Mouse (Mus musculus): Measurements from ENCODE around the gene Eif3k. TPM values are rescaled to one million over a fixed set of nuclear protein-coding genes. Genes with fewer than 3 reads are reported as not detected.
"Not testable (repeated sequence)": the region's sequence is repeated elsewhere in the genome, so short reads cannot be mapped to it uniquely, and the experiment has no call there.

The Eif3k gene
- polyA plus RNA-seq, 1 experiment: 17.8 TPM

GRCm38 (mm10) chr7:28977556-28977955, 4.1 kb downstream of the Eif3k start:
- Histone ChIP-seq H3K36me3 (ENCODE audit: control insufficient read depth) (peaks cover 70% of the 10 kb centered on the region), H3K9me3 (ENCODE audit: control insufficient read depth, low read length) (no peaks in the 10 kb centered on the region), H3K4me3 (replicated peaks) (no peak overlapping the region), H3K4me1 (ENCODE audit: control insufficient read depth) (peaks cover 34% of the 10 kb centered on the region), H3K27me3 (ENCODE audit: control insufficient read depth) (no peaks in the 10 kb centered on the region)
- TF ChIP-seq GATA1 (IDR thresholded peaks at IDR 0.05; ENCODE audit: low read length) (no peak), TAL1 (IDR thresholded peaks at IDR 0.05; ENCODE audit: low read length) (no peak)

GRCm38 (mm10) chr7:28973025-28973424, 8.6 kb downstream of the Eif3k start:
- Histone ChIP-seq H3K4me1 (ENCODE audit: control insufficient read depth) (peaks cover 42% of the 10 kb centered on the region), H3K27me3 (ENCODE audit: control insufficient read depth) (no peaks in the 10 kb centered on the region), H3K4me3 (replicated peaks) (no peak overlapping the region), H3K36me3 (ENCODE audit: control insufficient read depth) (peaks cover 79% of the 10 kb centered on the region), H3K9me3 (ENCODE audit: control insufficient read depth, low read length) (no peaks in the 10 kb centered on the region)
- no peak for TF ChIP-seq GATA1 (IDR thresholded peaks at IDR 0.05; ENCODE audit: low read length)
- TF ChIP-seq TAL1 (IDR thresholded peaks at IDR 0.05; ENCODE audit: low read length): no peak

DNA sequence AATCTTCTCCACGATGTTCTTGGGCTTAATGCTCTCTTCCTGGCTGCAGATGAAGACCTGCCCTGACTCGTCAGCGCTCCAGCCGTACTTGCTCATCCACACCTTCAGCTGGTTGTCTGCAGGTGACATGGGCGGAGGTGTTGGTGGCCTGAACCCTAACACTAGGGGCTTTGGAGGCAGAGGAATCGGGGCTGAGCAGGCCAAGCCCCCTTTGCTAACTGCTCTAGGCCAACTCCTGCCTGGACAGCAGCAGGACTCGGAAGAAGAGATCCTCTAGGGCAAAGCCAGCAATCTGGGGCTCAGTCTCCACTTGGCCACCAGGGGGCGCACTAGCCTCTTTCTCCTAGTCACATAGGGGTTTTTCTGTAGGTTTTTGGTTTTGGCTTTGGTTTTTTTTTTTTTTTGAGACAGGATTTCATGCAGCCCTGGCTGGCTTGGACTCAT, 9.1 kb downstream of the Eif3k start:
- Histone ChIP-seq H3K27me3 (ENCODE audit: control insufficient read depth) (no peaks in the 10 kb centered on the region), H3K36me3 (ENCODE audit: control insufficient read depth) (peaks cover 74% of the 10 kb centered on the region), H3K4me1 (ENCODE audit: control insufficient read depth) (peaks cover 39% of the 10 kb centered on the region), H3K9me3 (ENCODE audit: control insufficient read depth, low read length) (no peaks in the 10 kb centered on the region), H3K4me3 (replicated peaks) (no peak overlapping the region)
- TF ChIP-seq TAL1 (IDR thresholded peaks at IDR 0.05; ENCODE audit: low read length): no peak
- TF ChIP-seq GATA1 (IDR thresholded peaks at IDR 0.05; ENCODE audit: low read length): no peak

- H3K27me3 ChIP-seq (ENCODE audit: control insufficient read depth): no peaks in the 10 kb centered on the region
- H3K4me3 ChIP-seq (replicated peaks): no peak overlapping the region
- no peaks in the 10 kb centered on the region for H3K9me3 ChIP-seq (ENCODE audit: control insufficient read depth, low read length)
- TF ChIP-seq GATA1 (IDR thresholded peaks at IDR 0.05; ENCODE audit: low read length) (no peak), TAL1 (IDR thresholded peaks at IDR 0.05; ENCODE audit: low read length) (no peak)
- peaks cover 67% of the 10 kb centered on the region for H3K36me3 ChIP-seq (ENCODE audit: control insufficient read depth)
- H3K4me1 ChIP-seq (ENCODE audit: control insufficient read depth): peaks cover 38% of the 10 kb centered on the region
These were observed 9.8 kb downstream of the Eif3k start for GRCm38 (mm10) chr7:28971770-28972269.

- Histone ChIP-seq H3K27me3 (ENCODE audit: control insufficient read depth) (no peaks in the 10 kb centered on the region), H3K9me3 (ENCODE audit: control insufficient read depth, low read length) (no peaks in the 10 kb centered on the region), H3K4me1 (ENCODE audit: control insufficient read depth) (peaks cover 35% of the 10 kb centered on the region), H3K4me3 (replicated peaks) (no peak overlapping the region), H3K36me3 (ENCODE audit: control insufficient read depth) (peaks cover 59% of the 10 kb centered on the region)
- no peak for TF ChIP-seq GATA1 (IDR thresholded peaks at IDR 0.05; ENCODE audit: low read length)
- TF ChIP-seq TAL1 (IDR thresholded peaks at IDR 0.05; ENCODE audit: low read length): no peak
These were observed 10.6 kb downstream of the Eif3k start for GRCm38 (mm10) chr7:28971029-28971428.

GRCm38 (mm10) chr7:28969672-28970394, 11.8 kb downstream of the Eif3k start:
- Histone ChIP-seq H3K4me3 (replicated peaks) (no peak overlapping the region), H3K9me3 (ENCODE audit: control insufficient read depth, low read length) (no peaks in the 10 kb centered on the region), H3K36me3 (ENCODE audit: control insufficient read depth) (peaks cover 51% of the 10 kb centered on the region), H3K27me3 (ENCODE audit: control insufficient read depth) (no peaks in the 10 kb centered on the region), H3K4me1 (ENCODE audit: control insufficient read depth) (peaks cover 36% of the 10 kb centered on the region)
- TF ChIP-seq TAL1 (IDR thresholded peaks at IDR 0.05; ENCODE audit: low read length) (no peak), GATA1 (IDR thresholded peaks at IDR 0.05; ENCODE audit: low read length) (no peak)

DNA sequence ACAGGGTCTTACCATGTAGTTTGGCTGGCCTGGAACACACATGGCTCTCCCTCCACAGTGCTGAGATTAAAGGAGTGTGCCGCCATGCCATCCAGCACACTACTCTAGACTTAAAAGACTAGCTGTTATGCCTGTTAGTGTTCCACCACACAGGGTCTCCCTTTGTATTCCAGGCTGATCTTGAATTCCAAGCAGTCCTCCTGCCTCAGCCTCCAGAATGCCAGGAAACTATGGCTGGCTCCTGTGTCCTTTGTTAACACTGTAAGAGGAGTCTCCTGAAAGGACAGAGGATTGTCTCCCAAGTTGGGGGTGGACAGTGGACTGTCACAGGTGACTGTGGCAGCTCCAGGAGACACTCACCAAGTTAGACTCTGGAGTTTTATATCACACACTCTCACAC, 12.4 kb downstream of the Eif3k start:
- H3K4me3 ChIP-seq (replicated peaks): no peak overlapping the region
- no peak for TF ChIP-seq TAL1 (IDR thresholded peaks at IDR 0.05; ENCODE audit: low read length)
- no peak for TF ChIP-seq GATA1 (IDR thresholded peaks at IDR 0.05; ENCODE audit: low read length)
- no peaks in the 10 kb centered on the region for H3K9me3 ChIP-seq (ENCODE audit: control insufficient read depth, low read length)
- peaks cover 46% of the 10 kb centered on the region for H3K36me3 ChIP-seq (ENCODE audit: control insufficient read depth)
- H3K27me3 ChIP-seq (ENCODE audit: control insufficient read depth): no peaks in the 10 kb centered on the region
- H3K4me1 ChIP-seq (ENCODE audit: control insufficient read depth): peaks cover 39% of the 10 kb centered on the region

GRCm38 (mm10) chr7:28968120-28968519, 13.5 kb downstream of the Eif3k start:
- H3K4me3 ChIP-seq (replicated peaks); H3K27me3 ChIP-seq (ENCODE audit: control insufficient read depth); H3K9me3 ChIP-seq (ENCODE audit: control insufficient read depth, low read length): not testable (repeated sequence)
- peaks cover 34% of the 10 kb centered on the region for H3K36me3 ChIP-seq (ENCODE audit: control insufficient read depth)
- peaks cover 40% of the 10 kb centered on the region for H3K4me1 ChIP-seq (ENCODE audit: control insufficient read depth)

- Histone ChIP-seq H3K4me3 (replicated peaks) (no peak overlapping the region), H3K27me3 (ENCODE audit: control insufficient read depth) (no peaks in the 10 kb centered on the region), H3K9me3 (ENCODE audit: control insufficient read depth, low read length) (no peaks in the 10 kb centered on the region), H3K36me3 (ENCODE audit: control insufficient read depth) (peaks cover 25% of the 10 kb centered on the region), H3K4me1 (ENCODE audit: control insufficient read depth) (peaks cover 42% of the 10 kb centered on the region)
- no peak for TF ChIP-seq GATA1 (IDR thresholded peaks at IDR 0.05; ENCODE audit: low read length)
- no peak for TF ChIP-seq TAL1 (IDR thresholded peaks at IDR 0.05; ENCODE audit: low read length)
These were observed 14.7 kb downstream of the Eif3k start for GRCm38 (mm10) chr7:28966751-28967505.
